In the genomic region with DNA sequence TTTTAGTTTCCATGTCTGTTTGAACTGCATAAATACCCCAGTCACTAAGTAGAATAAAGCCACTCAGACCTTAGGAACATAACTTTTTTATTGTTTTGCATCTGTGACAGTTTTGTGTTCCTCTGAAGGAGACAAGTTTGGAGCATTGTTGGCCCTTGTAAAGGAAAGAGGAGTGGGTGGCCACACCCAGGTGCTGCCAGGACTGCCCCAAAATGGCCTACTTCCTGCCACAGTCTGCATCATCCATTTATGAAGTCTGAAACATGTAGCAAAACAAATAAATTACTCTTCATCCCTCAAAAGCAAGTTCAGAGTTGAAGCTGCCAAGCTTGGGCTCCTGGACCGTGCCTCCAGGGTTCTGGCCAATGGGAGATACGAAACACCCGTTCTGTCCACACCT, we compare ENCODE assay signal across 21 mouse cellular contexts.
"Had no signal": no experiment of that assay in that cellular context is flagged by ENCODE, and none has a peak within 500 bp of the region (broad histone marks: within the 10 kb centered on the region; RNA-seq: fewer than 3 reads in every experiment).

No protein-coding gene starts in this region.

- DNase-seq: gastrocnemius, postnatal 14 days; gastrocnemius, postnatal 36 days; heart, adult 2 months; heart, postnatal 10 days; kidney, adult 18-20 months; kidney, adult 8-10 months; kidney, postnatal 4 days; layer of hippocampus, postnatal 36 days; left cerebral cortex, postnatal 4 days had no signal

- H3K27ac ChIP-seq: heart, adult 2 months; hindbrain, embryonic 13.5 days; hindbrain, embryonic 15.5 days; hindbrain, postnatal 0 days; intestine, embryonic 15.5 days; layer of hippocampus, adult 2 months; limb, embryonic 13.5 days; limb, embryonic 15.5 days; liver, embryonic 12.5 days; liver, embryonic 14.5 days had no signal

- H3K4me3 ChIP-seq: heart, adult 2 months; heart, embryonic 12.5 days; hindbrain, embryonic 13.5 days; hindbrain, embryonic 15.5 days; intestine, embryonic 15.5 days; layer of hippocampus, adult 2 months; limb, embryonic 13.5 days; limb, embryonic 15.5 days; liver, embryonic 12.5 days had no signal

- ATAC-seq: hindbrain, postnatal 0 days; inflammation-experienced regulatory T-cells, adult 6 months; intestine, embryonic 15.5 days; intestine, postnatal 0 days; liver, embryonic 12.5 days had no signal

- H3K27me3 ChIP-seq: heart, embryonic 12.5 days; hindbrain, embryonic 13.5 days; hindbrain, embryonic 15.5 days; intestine, embryonic 15.5 days; limb, embryonic 13.5 days; limb, embryonic 15.5 days; liver, embryonic 12.5 days had no signal

- H3K4me2 ChIP-seq: heart, embryonic 12.5 days; hindbrain, embryonic 13.5 days; hindbrain, embryonic 15.5 days; intestine, embryonic 15.5 days; limb, embryonic 13.5 days; limb, embryonic 15.5 days; liver, embryonic 12.5 days had no signal

- H3K9ac ChIP-seq: heart, embryonic 12.5 days; hindbrain, embryonic 13.5 days; hindbrain, embryonic 15.5 days; intestine, embryonic 15.5 days; limb, embryonic 13.5 days; limb, embryonic 15.5 days; liver, embryonic 12.5 days; liver, embryonic 14.5 days had no signal

- H3K4me1 ChIP-seq: heart, embryonic 12.5 days; hindbrain, embryonic 13.5 days; hindbrain, embryonic 15.5 days; intestine, embryonic 15.5 days; limb, embryonic 13.5 days; limb, embryonic 15.5 days; liver, embryonic 12.5 days had no signal

- H3K9me3 ChIP-seq: hindbrain, embryonic 13.5 days; hindbrain, embryonic 15.5 days; intestine, embryonic 15.5 days; limb, embryonic 13.5 days; limb, embryonic 15.5 days had no signal
